Mouse (Mus musculus) spleen, adult 18-20 months (tissue): ENCODE measurements around the gene Elovl6.

Experiments
- DNase-seq, 2 experiments: peaks; one replicate each; pipeline ENCODE4 v3.0.0; 2022; ENCODE audit warnings: mixed read lengths in 2 of 2

Elovl6 gene

GRCm38 (mm10) chr3:129566876-129567275 lies 34.7 kb downstream of the Elovl6 start:
- DNase-seq = no peak

GRCm38 (mm10) chr3:129568506-129568905 lies 36.4 kb downstream of the Elovl6 start:
- no peak for DNase-seq

GRCm38 (mm10) chr3:129570989-129571388 lies 38.8 kb downstream of the Elovl6 start:
- no peak for DNase-seq

DNA sequence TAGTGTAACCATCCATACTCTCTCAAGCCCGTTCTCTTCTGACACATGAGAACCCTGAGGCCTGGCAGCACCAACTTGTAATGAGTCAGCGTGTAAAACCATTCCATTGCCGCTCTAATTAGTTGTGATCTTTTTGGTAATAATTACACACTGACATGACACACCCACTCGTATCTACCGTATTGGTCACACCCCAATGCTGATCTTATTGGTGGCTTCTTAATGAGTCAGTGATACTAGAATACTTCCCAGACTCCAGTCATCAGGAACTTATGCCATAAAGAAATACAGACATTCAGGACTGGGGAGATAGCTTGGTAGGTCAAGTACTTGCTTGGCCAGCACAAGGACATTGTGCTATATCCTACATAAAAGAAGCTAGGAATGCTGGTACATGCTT lies 39.5 kb downstream of the Elovl6 start:
- DNase-seq = no peak

- DNase-seq = no peak
These were observed 40.8 kb downstream of the Elovl6 start for GRCm38 (mm10) chr3:129572959-129573358.

DNA sequence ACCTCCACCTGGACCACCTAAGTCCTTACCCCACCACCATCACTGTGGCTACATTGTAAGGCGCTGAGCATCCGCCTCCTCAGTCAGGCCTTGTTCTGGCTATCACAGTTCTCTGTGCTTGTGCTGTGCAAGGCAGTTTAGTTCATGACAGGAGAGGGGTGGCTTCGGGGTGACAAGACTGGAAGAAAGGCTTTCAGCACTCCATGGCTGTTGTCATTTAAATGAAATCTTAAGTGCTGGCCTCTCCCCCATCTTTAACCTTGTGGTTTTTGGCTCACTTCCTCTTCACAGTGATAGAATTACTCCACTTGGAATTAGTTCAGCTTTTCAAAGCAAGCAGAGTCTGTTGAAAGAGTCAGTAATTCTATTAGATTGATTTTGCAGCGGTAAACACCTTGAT lies 41.5 kb downstream of the Elovl6 start:
- DNase-seq = no peak

DNA sequence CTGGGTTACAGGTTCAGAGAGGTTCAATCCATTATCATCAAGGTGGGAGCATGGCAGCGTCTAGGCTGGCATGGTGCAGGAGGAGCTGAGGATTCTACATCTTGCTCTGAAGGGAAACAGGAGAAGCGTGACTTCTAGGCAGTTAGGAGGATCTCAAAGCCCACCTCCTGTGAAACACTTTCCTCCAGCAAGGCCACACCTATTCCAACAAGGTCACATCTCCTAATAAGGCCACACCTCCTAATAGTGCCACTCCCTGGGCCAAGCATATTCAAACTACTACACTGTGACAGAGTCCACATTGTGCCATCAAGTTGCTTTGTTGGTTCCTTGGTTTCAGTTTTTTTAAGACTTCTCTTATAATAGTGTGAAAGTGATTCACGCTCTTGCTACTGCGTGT lies 42.9 kb downstream of the Elovl6 start:
- no peak for DNase-seq

DNA sequence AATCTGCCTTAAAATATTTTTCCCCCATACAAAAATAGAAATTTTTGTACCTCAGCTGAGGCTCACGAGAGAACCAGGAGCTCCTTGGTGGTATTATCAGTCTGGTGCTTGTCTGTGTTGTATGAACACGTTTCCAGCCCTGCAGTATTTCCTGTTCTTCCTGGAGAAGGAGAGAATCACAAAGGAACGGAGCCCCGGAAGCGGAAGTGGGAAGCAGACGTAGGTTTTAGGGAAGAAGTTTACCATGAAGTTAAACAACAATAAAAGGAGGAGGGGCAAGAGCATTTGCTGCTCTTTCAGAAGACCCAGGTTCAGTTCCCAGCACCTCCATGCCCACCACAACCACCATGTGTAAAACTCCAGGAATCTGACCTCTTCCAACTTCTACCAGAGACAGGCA lies 44.4 kb downstream of the Elovl6 start:
- no peak for DNase-seq

DNA sequence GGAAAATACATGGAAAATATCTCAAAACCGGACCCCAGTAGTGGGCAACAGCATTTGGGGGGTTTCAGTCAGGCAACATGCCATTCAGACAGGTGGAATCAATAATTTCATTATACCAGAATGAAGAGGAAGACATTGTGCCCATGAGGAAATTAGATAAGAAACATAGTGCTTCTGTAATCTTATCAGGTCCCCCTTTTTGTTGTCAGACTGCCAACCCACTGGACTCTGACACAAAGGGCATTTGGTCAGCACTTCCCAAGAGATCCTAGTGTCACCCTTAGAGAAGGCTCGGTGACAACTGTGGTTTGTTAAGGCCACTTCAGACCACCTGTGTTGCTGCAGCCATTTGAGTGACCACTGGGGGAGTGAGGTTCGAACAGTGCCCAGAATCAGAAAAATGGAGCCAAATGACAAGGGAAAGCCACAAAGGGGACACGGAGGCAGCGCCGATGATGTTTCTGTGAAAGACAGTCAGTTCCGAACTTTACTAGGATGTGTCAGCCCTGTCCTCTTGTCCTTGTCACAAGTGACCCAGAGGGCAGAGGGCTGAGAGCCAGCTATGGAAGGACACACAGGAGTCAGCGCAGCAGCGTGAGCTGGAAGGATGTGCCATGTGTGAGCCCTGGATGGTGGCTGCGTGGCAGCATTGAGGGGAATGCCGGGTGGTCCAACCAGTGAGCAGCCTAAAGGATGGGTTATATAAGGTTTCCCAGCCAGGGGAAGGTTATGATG lies 46.8 kb downstream of the Elovl6 start:
- DNase-seq = no peak

DNA sequence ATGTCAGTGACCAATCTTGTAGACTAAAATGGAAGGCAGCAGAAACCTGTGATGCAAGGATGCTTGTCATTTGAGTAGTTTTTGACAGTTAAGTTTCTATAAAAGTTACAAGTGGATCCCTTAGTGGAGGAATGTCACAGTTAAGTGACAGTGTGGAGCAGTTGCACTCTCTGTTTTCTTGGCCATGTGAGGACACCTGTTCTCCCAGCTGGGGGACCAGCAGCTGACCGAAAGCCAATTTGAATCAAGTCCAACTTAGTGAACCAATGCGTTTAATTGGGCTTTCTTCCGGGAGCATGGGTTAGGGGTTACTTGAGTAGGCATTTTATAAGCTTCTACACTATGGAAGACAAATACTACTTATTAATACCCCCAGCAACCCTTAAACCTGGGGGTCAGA lies 48.9 kb downstream of the Elovl6 start:
- no peak for DNase-seq

GRCm38 (mm10) chr3:129582449-129582848 lies 50.3 kb downstream of the Elovl6 start:
- no peak for DNase-seq

DNA sequence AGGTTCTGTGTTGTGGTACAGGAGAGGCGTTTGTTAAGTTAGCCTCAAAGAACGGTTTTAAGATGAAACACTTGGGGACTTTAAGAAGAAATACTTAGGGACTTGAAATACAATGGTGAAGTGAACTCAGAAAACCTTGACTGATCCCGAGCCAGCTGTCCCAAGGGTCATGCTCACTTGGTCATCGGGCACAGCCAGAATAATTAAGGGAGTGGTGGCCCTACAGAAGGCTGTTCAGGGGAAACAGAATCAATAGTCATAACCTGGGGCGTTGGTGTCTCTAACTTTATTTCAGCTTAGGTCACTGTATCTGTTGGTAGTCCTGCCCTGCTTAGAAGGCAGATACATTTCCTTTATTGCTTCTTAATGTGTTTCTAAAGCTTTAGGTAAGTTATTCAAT lies 51.1 kb downstream of the Elovl6 start:
- DNase-seq = no peak

DNA sequence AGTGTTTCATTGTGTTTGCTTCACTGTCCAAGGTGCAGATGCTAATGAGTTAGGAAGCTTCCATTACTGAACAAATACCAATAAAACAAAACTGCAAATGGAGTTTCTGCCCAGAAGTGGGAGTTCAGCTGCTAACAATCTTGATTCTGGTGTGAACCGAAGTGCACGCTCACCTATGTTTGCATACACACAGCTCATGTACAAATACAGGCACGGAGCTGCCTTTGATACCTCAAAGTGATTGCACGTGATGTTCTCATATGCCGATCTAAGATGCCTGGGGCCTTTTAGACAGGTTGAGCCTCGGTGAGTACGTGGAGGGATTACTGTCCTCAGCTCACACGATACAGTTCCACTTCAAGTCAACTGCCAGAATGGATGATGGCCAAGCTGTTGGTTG lies 55.8 kb downstream of the Elovl6 start:
- no peak for DNase-seq

DNA sequence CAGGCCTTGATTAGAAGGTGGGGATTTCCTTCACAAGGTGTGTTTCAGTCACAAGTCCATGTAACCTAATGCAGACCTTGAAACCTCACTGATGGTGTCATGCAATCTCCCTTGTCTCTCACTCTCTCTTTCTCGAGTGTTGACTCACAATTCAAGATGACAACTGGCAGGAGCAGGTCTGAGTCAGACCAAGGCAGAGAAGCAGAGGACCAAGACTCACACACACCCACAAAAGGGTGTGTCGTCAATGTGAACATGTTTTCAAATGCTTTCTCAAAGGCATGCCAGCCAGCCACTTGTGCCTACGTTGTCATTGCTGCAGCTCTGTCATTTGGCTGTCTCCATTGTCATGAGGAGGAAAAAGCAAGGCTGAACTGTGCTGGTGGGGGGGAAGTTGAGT lies 56.6 kb downstream of the Elovl6 start:
- DNase-seq = no peak

- DNase-seq = no peak
These were observed 57.5 kb downstream of the Elovl6 start for GRCm38 (mm10) chr3:129589705-129590104.

DNA sequence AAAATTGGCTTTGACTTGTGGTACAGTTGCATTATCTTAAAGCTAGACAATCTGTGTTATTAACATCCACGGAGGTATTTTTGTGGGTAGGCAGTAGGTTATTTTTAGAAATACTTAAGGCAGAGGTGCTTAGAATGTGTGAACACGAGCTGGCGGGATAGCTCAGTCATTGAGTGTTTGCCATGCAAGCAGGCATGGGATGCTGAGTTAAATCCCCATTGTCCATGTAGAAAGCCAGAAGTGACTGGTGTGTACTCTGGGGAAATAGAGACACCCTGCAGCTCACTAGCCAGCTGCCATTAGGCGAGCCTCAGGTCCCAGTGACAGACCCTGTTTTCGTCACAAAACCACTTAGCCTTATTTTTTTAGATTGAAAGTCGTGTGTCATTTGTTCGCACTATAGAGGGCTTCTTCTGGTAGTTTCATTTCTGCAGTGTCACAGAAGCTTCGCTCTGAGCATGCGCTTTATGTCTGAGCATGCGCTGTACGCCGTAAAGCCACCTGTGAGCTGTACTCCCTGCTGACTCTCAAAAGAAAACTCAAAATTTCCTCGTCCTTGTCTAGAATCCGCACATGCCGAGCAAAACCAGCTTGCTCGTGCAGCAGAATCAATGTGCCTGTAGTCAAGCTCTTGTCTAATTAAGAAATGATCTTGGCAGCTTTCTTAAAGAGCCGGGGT lies 58.5 kb downstream of the Elovl6 start:
- peak; percentile 59 to 65 for DNase-seq

DNA sequence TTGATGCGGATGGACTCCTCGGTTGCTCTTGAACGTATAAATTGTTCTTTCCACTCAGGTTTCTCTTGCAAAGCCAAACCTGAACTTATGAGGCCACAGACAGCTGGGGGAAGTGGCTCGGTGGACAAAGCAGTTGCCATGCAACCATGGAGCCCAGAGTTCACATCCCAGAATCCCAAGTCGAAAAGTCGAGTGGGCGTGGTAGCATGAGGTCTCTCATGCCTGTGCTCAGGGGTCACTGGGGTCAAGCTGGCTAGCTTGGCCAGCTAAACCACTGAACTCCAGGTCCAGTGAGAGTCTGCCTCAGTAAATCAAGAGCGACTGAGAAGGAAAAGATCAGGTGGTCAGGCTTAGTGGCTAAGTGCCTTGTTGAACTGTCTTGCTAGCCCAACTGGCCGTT lies 59.1 kb downstream of the Elovl6 start:
- DNase-seq = no peak

GRCm38 (mm10) chr3:129591761-129592160 lies 59.6 kb downstream of the Elovl6 start:
- no peak for DNase-seq

GRCm38 (mm10) chr3:129593001-129593400 lies 60.8 kb downstream of the Elovl6 start:
- DNase-seq = no peak

GRCm38 (mm10) chr3:129593735-129594134 lies 61.6 kb downstream of the Elovl6 start:
- no peak for DNase-seq

DNA sequence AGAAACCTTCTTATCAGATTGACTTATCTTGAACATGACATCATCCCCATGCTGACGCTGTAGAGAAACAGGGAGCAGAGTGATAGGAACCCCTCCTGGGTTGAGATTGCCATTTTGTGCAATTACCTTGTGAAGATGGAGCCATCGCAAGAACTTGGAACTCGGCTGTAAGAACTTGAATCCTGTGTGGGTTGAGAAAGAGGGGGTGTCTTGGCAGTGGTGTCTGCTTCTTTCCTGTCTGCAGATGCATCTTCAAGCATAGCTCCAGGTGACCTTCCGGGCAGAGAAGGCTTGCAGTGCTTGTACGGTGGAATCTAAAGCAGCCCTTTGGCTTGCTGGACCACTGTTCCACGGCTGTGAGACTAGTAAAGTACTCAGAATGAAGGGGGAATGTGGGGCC lies 63.9 kb downstream of the Elovl6 start:
- DNase-seq = no peak

DNA sequence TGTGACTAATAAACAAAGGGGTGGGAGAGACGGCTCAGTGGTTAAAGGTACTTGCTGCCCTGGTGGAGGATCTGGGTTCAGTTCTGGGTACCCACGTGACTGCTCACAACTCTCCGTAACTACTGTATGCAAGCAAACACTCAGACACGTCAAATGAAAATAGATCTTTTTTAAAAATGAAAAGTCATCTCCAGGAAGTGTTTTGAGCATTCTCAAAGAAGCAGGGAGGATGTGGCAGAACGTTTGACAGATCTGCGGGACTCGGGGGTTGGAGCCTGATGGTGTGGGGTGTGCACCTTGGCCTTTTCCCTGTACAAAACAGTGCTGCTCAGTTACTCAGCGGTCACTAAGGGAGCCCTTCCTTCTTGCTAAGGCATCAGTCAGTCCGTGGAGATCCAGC lies 70.1 kb downstream of the Elovl6 start:
- DNase-seq = no peak

- no peak for DNase-seq
These were observed 73.3 kb downstream of the Elovl6 start for GRCm38 (mm10) chr3:129605487-129605886.

- no peak for DNase-seq
These were observed 73.8 kb downstream of the Elovl6 start for GRCm38 (mm10) chr3:129605934-129606333.

GRCm38 (mm10) chr3:129611626-129612025 lies 79.5 kb downstream of the Elovl6 start:
- DNase-seq = no peak
